Mouse (Mus musculus) hindbrain, embryonic 13.5 days (tissue): ENCODE measurements around the gene Mlec. TPM values are rescaled to one million over a fixed set of nuclear protein-coding genes. Genes with fewer than 3 reads are reported as not detected.

Experiments used
- ATAC-seq: fragments of 200-750 bp; cut with Nextera tagmentation; 2 replicates; pipeline ENCODE4 v1.8.0; 2017; ENCODE audit warnings: moderate TSS enrichment; ENCODE audit not compliant: low FRiP score
- H3K27ac ChIP-seq: fragments of 300-500 bp; sonication (generic); 2 replicates; pipeline ENCODE4 v1.5.1; 2015; ENCODE audit warnings: inconsistent platforms, mild to moderate bottlenecking, moderate library complexity
- H3K27me3 ChIP-seq: fragments of 300-500 bp; sonication (generic); 2 replicates; pipeline ENCODE4 v1.6.1; 2015; ENCODE audit warnings: mild to moderate bottlenecking, inconsistent platforms
- H3K36me3 ChIP-seq: fragments of 300-500 bp; sonication (generic); 2 replicates; pipeline ENCODE4 v1.6.1; 2015; ENCODE audit warnings: mild to moderate bottlenecking, inconsistent platforms
- H3K4me1 ChIP-seq: fragments of 300-500 bp; sonication (generic); replicated peaks from 2 replicates; pipeline ENCODE4 v1.6.1; 2015; ENCODE audit warnings: inconsistent platforms
- H3K4me2 ChIP-seq: fragments of 300-500 bp; sonication (generic); 2 replicates; pipeline ENCODE4 v1.6.1; 2015; ENCODE audit warnings: inconsistent platforms, mild to moderate bottlenecking, moderate library complexity
- H3K4me3 ChIP-seq: fragments of 300-500 bp; sonication (generic); 2 replicates; pipeline ENCODE4 v1.5.1; 2015; ENCODE audit warnings: mild to moderate bottlenecking, inconsistent platforms
- H3K9ac ChIP-seq: fragments of 300-500 bp; sonication (generic); 2 replicates; pipeline ENCODE4 v1.6.1; 2015; ENCODE audit warnings: mild to moderate bottlenecking, inconsistent platforms
- H3K9me3 ChIP-seq: fragments of 300-500 bp; sonication (generic); 2 replicates; pipeline ENCODE4 v1.6.1; 2016; ENCODE audit warnings: inconsistent platforms
- WGBS: fragments of 180-500 bp; shearing (Covaris S2); methylation state at CpG from one replicate; pipeline ENCODE4 v1.1.7; 2015; 5-methylcytosine and 5-hydroxymethylcytosine counted together
- polyA plus RNA-seq: library from polyadenylated mRNA; unstranded; fragments of >200 nt; fragmentation: Nextera tagmentation; extraction: Ambion mirVana; gene quantifications from 2 replicates; pipeline ENCODE4 v1.2.1, GENCODE M21; 2015

The Mlec gene
- polyA plus RNA-seq, 1 experiment from 2014 or later, result 27.2 TPM

GRCm38 (mm10) chr5:115102231-115102630, 55.7 kb downstream of the Mlec start:
- Histone ChIP-seq H3K9me3 (no peaks in the 10 kb centered on the region), H3K27ac (no peak overlapping the region), H3K4me2 (no peak overlapping the region), H3K4me3 (no peak overlapping the region), H3K36me3 (peaks cover 57% of the 10 kb centered on the region), H3K27me3 (no peaks in the 10 kb centered on the region), H3K9ac (no peak overlapping the region), H3K4me1 (no peaks in the 10 kb centered on the region)
- ATAC-seq, result no peak
- 92% methylated on average over 2 of the region's 2 CpGs for WGBS

GRCm38 (mm10) chr5:115100473-115100872, 57.5 kb downstream of the Mlec start:
- H3K36me3 ChIP-seq, result peaks cover 75% of the 10 kb centered on the region
- no peaks in the 10 kb centered on the region for H3K27me3 ChIP-seq
- no peaks in the 10 kb centered on the region for H3K4me1 ChIP-seq
- H3K4me3 ChIP-seq, result no peak overlapping the region
- H3K27ac ChIP-seq, result no peak overlapping the region
- no peak overlapping the region for H3K4me2 ChIP-seq
- WGBS, result 85% methylated on average over 6 of the region's 6 CpGs
- no peak for ATAC-seq
- no peaks in the 10 kb centered on the region for H3K9me3 ChIP-seq
- H3K9ac ChIP-seq, result no peak overlapping the region

GRCm38 (mm10) chr5:115099991-115100390, 58.0 kb downstream of the Mlec start:
- Histone ChIP-seq H3K4me2 (no peak overlapping the region), H3K27me3 (no peaks in the 10 kb centered on the region), H3K36me3 (peaks cover 79% of the 10 kb centered on the region), H3K27ac (no peak overlapping the region), H3K9ac (no peak overlapping the region), H3K4me3 (no peak overlapping the region), H3K4me1 (no peaks in the 10 kb centered on the region), H3K9me3 (no peaks in the 10 kb centered on the region)
- ATAC-seq, result no peak
- 90% methylated on average over 9 of the region's 9 CpGs for WGBS

GRCm38 (mm10) chr5:115099530-115099929, 58.4 kb downstream of the Mlec start:
- Histone ChIP-seq H3K9me3 (no peaks in the 10 kb centered on the region), H3K4me1 (no peaks in the 10 kb centered on the region), H3K4me3 (no peak overlapping the region), H3K27me3 (no peaks in the 10 kb centered on the region), H3K36me3 (peaks cover 83% of the 10 kb centered on the region), H3K9ac (no peak overlapping the region), H3K4me2 (no peak overlapping the region), H3K27ac (no peak overlapping the region)
- no peak for ATAC-seq
- WGBS, result 79% methylated on average over 5 of the region's 5 CpGs

- Histone ChIP-seq H3K9ac (no peak within 1 kb of the TSS), H3K4me1 (no peaks in the 10 kb centered on the region), H3K27ac (no peak within 1 kb of the TSS), H3K9me3 (no peaks in the 10 kb centered on the region), H3K27me3 (no peaks in the 10 kb centered on the region), H3K36me3 (peaks cover 76% of the 10 kb centered on the region), H3K4me2 (no peak within 1 kb of the TSS), H3K4me3 (no peak within 1 kb of the TSS)
- no peak for ATAC-seq
- WGBS, result 97% methylated on average over 8 of the region's 8 CpGs
Measured at GRCm38 (mm10) chr5:115098195-115098594, 59.8 kb downstream of the Mlec start, which contains the start of gene Gm10401. Gm10401 (minus strand) TSS chr5:115098295.

Other genes starting within 250 kb of the Mlec start
- gene Oasl1, start 234.9 kb downstream of the Mlec start, polyA plus RNA-seq, result 0.21 and 0.57 TPM in 2 replicates
- gene 2210016L21Rik, start 216.0 kb downstream of the Mlec start, polyA plus RNA-seq, result 107 and 110 TPM in 2 replicates
- gene Hnf1a, start 187.1 kb downstream of the Mlec start, polyA plus RNA-seq, result 0.10 TPM in 1 of 2 replicates, not detected in the other
- 15.8 and 16.5 TPM in 2 replicates for gene Sppl3, start 147.0 kb downstream of the Mlec start, polyA plus RNA-seq
- gene Gm10401, start 59.9 kb downstream of the Mlec start, polyA plus RNA-seq, result 42.7 and 44.4 TPM in 2 replicates
- gene Acads, start 38.8 kb downstream of the Mlec start, polyA plus RNA-seq, result 24.4 and 25.2 TPM in 2 replicates
- gene Unc119b, start 23.2 kb downstream of the Mlec start, polyA plus RNA-seq, result 36.7 and 38.0 TPM in 2 replicates
- 12.4 and 13.0 TPM in 2 replicates for gene Cabp1, start 36.2 kb upstream of the Mlec start, polyA plus RNA-seq
- gene Pop5, start 77.7 kb upstream of the Mlec start, polyA plus RNA-seq, result 103 and 105 TPM in 2 replicates
- gene Rnf10, start 114.7 kb upstream of the Mlec start, polyA plus RNA-seq, result 156 and 160 TPM in 2 replicates
- gene Coq5, start 121.5 kb upstream of the Mlec start, polyA plus RNA-seq, result 53.1 and 56.5 TPM in 2 replicates
- gene Dynll1, start 142.8 kb upstream of the Mlec start, polyA plus RNA-seq, result 1,285 and 1,377 TPM in 2 replicates
- 165 and 181 TPM in 2 replicates for gene Srsf9, start 169.0 kb upstream of the Mlec start, polyA plus RNA-seq
- gene Gatc, start 183.0 kb upstream of the Mlec start, polyA plus RNA-seq, result 31.8 and 32.6 TPM in 2 replicates
- gene Triap1, start 183.0 kb upstream of the Mlec start, polyA plus RNA-seq, result 51.7 and 57.6 TPM in 2 replicates
- gene Cox6a1, start 190.8 kb upstream of the Mlec start, polyA plus RNA-seq, result 1,031 and 1,095 TPM in 2 replicates